Mouse (Mus musculus) C2C12 (cell line): ENCODE measurements around the gene Csnk1g1. TPM values are rescaled to one million over a fixed set of nuclear protein-coding genes. Genes with fewer than 3 reads are reported as not detected.
A peak's percentile ranks its signal among the peaks of the same experiment; 100 is the strongest.

ENCODE experiments used
- H3K27me3 ChIP-seq: one replicate; pipeline ENCODE4 v1.6.1; 2011; ENCODE audit not compliant: control insufficient read depth, insufficient read depth, insufficient read length
- H3K36me3 ChIP-seq: one replicate; pipeline ENCODE4 v1.6.1; 2011; ENCODE audit not compliant: control insufficient read depth, insufficient read depth
- H3K4me3 ChIP-seq: one replicate; pipeline ENCODE4 v1.5.1; 2011; ENCODE audit warnings: mild to moderate bottlenecking, control low read depth; ENCODE audit not compliant: poor library complexity, insufficient read depth, severe bottlenecking
- H3K79me2 ChIP-seq: one replicate; pipeline ENCODE4 v1.6.1; 2011; ENCODE audit not compliant: control insufficient read depth, insufficient read depth
- H3K79me3 ChIP-seq: one replicate; pipeline ENCODE4 v1.6.1; 2011; ENCODE audit warnings: low read depth, control low read depth
- H3ac ChIP-seq: one replicate; pipeline ENCODE3; 2011; ENCODE audit warnings: low read depth; ENCODE audit not compliant: control insufficient read depth, insufficient read length
- CEBPB ChIP-seq: IDR thresholded peaks from one replicate; pipeline ENCODE4 v1.6.1; 2011; ENCODE audit warnings: low read depth, mild to moderate bottlenecking, control low read depth, moderate library complexity
- CTCF ChIP-seq: IDR thresholded peaks from one replicate; pipeline ENCODE4 v1.5.1; 2011; ENCODE audit not compliant: control insufficient read depth, insufficient read depth, insufficient read length
- FOSL1 ChIP-seq: IDR thresholded peaks from one replicate; pipeline ENCODE4 v1.8.0; 2011; ENCODE audit warnings: mild to moderate bottlenecking, low read length; ENCODE audit not compliant: poor library complexity, insufficient read depth, severe bottlenecking
- MAX ChIP-seq: IDR thresholded peaks from one replicate; pipeline ENCODE4 v1.6.1; 2011; ENCODE audit warnings: mild to moderate bottlenecking, control low read depth
- MYOD1 ChIP-seq: IDR thresholded peaks from one replicate; pipeline ENCODE4 v1.6.1; 2011; ENCODE audit warnings: low read depth; ENCODE audit not compliant: control insufficient read depth, insufficient read length
- MYOG ChIP-seq: IDR thresholded peaks from one replicate; pipeline ENCODE4 v1.6.1; 2011; ENCODE audit not compliant: control insufficient read depth, insufficient read length; ENCODE audit errors: extremely low read depth
- USF1 ChIP-seq: IDR thresholded peaks from one replicate; pipeline ENCODE4 v1.6.1; 2011; ENCODE audit warnings: low read depth, mild to moderate bottlenecking, control low read depth, moderate library complexity
- long read RNA-seq, 2 experiments: library from polyadenylated mRNA; unstranded; transcript quantifications; one replicate each; pipeline ENCODE4 v2.0.0; 2019 to 2020
- polyA plus RNA-seq: library from polyadenylated mRNA; unstranded; fragments of >200 nt; fragmentation: generic; extraction: Trizol; gene quantifications from one replicate; pipeline ENCODE4 v1.2.1, GENCODE M21; 2012; ENCODE audit warnings: missing spikeins

The Csnk1g1 gene
- polyA plus RNA-seq, result 6.8 TPM
- long read RNA-seq, experiment 1, partial matches to known transcripts, result 0 of 7 reads
- long read RNA-seq, experiment 1, other reads (novel, unspliced or antisense), result 7 of 7 reads
- long read RNA-seq, experiment 2, full-length matches to known transcripts, result 1 of 22 reads
- long read RNA-seq, experiment 2, partial matches to known transcripts, result 4 of 22 reads
- long read RNA-seq, experiment 2, other reads (novel, unspliced or antisense), result 17 of 22 reads

DNA sequence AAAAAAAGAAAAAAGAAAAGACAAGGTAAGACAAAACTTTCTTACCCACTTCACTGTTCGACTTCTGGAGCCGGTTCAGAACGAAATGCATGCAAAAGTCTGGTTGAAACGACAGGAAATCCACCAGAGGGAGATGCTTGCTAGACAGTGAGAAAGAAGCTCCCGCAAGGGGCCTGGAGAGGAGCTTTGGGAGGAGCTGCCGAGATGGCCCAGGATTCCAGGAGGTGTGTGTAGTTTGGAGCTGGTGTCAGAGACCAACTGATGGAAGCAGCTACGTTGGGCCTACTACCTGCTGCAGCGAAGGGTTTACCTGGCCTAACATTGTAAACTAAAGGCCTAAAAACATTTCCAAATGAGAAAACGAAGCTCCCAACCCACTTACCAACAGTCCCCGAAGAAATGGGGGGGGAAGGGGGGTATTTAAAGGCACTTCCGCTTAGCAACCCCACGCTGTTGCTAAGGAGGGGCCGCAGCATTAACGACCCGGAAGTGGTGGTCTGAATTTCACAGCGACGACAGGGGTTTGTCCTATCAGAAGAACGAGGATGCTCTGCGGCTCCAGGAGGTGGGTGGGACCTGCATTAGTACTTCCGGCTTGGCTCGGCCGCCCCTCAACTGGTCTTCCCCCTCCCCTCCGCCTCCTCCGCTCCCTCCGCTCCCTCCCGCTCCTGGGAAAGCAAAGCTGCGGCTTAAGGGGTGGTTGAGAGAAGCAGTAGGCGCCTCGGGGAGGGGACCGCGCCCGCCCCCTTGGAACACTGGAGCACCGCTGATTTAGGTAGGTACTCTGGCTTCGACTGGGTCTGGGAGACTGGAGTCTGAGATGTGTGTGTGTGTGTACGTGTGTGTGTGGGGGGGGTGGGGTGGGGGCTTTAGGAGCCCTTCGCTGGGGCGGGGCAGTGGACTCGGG, at the start of gene Csnk1g1, which contains the start of gene Trip4:
Gene Csnk1g1, plus strand, starts transcription at position 531 of the 907 bp plus-strand sequence.
Gene Trip4, minus strand, starts transcription at position 401 of the 907 bp plus-strand sequence.
- Histone ChIP-seq H3K79me2 (peaks cover 48% of the 10 kb centered on the region), H3K79me3 (peaks cover 38% of the 10 kb centered on the region), H3K36me3 (peaks cover 13% of the 10 kb centered on the region), H3ac (peak within 1 kb of the TSS; percentile 62), H3K4me3 (peak within 1 kb of the TSS; percentile 63), H3K27me3 (no peaks in the 10 kb centered on the region)
- TF ChIP-seq CEBPB (no peak), MYOD1 (no peak), MYOG (no peak), MAX (no peak), USF1 (no peak), FOSL1 (no peak), CTCF (no peak)

DNA sequence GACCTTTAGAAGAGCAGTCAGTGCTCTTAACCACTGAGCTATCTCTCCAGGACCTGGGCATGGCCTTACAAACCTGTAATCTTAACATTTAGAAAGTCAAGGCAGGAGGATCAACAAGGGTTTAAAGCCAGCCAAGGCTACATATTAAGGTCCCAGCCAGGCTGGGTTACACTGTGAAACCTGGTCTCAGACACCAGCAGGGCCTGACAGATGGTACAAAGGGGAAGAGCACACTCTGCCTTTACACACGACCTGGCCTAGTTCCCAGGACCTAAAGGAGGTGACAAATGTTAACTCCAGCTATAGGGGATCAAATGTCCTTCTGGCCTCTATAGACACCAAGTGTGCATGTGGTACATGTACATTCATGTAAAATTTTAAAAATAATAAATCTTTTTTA, 49.1 kb upstream of the Csnk1g1 start:
- no peak overlapping the region for H3K4me3 ChIP-seq
- H3K79me3 ChIP-seq, result no peaks in the 10 kb centered on the region
- no peak overlapping the region for H3ac ChIP-seq
- TF ChIP-seq MYOD1, result no peak
- TF ChIP-seq CTCF, result no peak
- peaks cover 21% of the 10 kb centered on the region for H3K36me3 ChIP-seq
- H3K27me3 ChIP-seq, result no peaks in the 10 kb centered on the region
- no peaks in the 10 kb centered on the region for H3K79me2 ChIP-seq

DNA sequence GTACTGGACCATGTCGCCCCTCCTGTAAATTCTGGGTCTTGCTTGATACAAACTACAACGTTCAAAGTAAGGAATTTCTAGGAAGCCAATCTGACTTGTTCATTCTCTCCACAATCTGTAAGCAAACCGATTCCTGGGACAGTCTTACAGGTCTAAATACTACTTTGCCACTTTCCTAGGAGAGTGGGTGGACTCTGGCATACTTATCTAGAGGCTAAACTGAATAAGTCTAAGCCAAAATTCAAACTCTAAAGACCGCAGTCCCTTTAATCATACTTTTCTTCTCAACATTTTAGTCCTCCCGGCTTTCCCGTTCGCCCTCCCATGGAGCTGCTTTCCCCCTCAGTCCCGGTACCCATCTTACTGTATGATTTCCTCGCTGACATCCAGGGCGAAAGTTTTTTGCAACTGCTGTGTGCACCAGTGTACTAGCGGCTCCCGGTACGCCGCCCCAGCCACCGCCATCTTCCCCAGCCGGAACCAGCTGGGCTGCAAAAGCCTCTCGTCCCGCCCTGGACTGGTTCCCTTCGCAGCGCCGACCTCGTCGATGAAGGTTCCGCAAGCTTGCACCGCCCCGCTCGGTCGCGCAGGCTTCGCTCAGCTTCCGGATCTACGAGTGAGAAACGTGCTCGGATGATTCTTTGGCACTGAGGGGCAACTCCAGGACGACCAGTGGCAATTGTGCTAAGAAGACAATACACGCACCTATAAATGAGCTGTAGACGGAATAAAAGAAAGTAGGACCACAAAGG, 24.0 kb upstream of the Csnk1g1 start:
- Histone ChIP-seq H3ac (peak overlapping the region; percentile 71), H3K79me3 (no peaks in the 10 kb centered on the region), H3K27me3 (no peaks in the 10 kb centered on the region), H3K79me2 (peaks cover 16% of the 10 kb centered on the region), H3K36me3 (peaks cover 6% of the 10 kb centered on the region), H3K4me3 (peak overlapping the region; percentile 42)
- TF ChIP-seq MAX (peak; percentile 98), MYOG (no peak), CEBPB (no peak), USF1 (no peak)

DNA sequence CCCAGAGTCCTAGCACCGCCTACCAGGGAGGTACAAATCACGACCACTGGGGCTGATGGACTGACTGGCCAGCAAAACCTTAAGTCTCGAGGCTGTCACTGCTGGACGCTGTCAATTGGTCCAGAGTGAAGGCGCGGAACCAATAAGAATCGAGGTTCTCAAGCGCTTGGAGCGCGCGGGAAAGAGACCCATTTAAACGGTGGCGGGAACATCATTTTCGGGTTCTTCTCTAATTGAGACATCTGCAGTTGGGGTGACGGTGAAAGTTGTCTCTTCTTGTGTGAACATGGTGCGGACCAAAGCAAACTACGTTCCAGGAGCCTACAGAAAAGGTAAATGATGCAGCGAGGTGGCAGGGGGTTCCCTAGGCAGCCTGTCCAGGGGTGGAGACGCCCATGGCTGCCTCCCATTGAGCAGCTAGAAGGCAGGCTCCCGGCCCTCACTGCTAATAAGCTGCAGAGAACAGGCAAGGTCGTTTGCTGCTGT, 18.5 kb upstream of the Csnk1g1 start, which contains the start of gene Pclaf:
Gene Pclaf, plus strand, starts transcription at position 95 of the 486 bp plus-strand sequence.
- peak within 1 kb of the TSS; percentile 89 for H3ac ChIP-seq
- H3K4me3 ChIP-seq, result peak within 1 kb of the TSS; percentile 65
- peaks cover 48% of the 10 kb centered on the region for H3K79me2 ChIP-seq
- peaks cover 24% of the 10 kb centered on the region for H3K79me3 ChIP-seq
- H3K36me3 ChIP-seq, result peaks cover 26% of the 10 kb centered on the region
- H3K27me3 ChIP-seq, result no peaks in the 10 kb centered on the region
- TF ChIP-seq MAX, result peak; percentile 10
- TF ChIP-seq MYOG, result no peak

DNA sequence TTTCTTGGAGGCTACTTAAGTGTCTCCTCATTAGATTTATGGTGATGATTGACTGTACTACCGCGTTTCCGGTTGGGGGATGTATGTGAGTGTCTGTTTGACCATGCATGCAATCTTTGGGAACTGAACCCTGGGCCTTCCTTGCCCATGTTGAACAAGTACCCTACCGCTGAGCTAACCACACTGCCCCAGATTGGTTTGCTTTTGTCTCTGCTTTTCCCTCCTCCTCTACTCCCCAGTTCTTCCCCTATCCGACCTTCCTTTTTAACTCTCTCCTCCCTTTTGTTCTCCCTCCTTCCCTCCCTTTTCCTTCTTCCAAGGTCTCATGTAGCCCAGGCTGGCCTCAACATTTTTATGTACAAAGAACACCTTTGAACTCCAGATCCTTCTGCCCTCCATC, 17.6 kb upstream of the Csnk1g1 start:
- Histone ChIP-seq H3K27me3 (no peaks in the 10 kb centered on the region), H3K79me2 (peaks cover 51% of the 10 kb centered on the region), H3ac (peak overlapping the region; percentile 16), H3K79me3 (peaks cover 26% of the 10 kb centered on the region), H3K4me3 (peak overlapping the region; percentile 65), H3K36me3 (peaks cover 34% of the 10 kb centered on the region)
- TF ChIP-seq MAX (no peak), MYOD1 (no peak), FOSL1 (no peak), USF1 (no peak), CEBPB (no peak), MYOG (no peak), CTCF (no peak)
